Mouse (Mus musculus) embryo, embryonic 11 days (tissue): ENCODE results near the gene Rasa4.
"Not testable (repeated sequence)": the region's sequence is repeated elsewhere in the genome, so short reads cannot be mapped to it uniquely, and the experiment has no call there.

Experiments used
- DNase-seq: peaks from one replicate; pipeline ENCODE4 v3.0.0-alpha.2; 2015

Rasa4 gene

DNA sequence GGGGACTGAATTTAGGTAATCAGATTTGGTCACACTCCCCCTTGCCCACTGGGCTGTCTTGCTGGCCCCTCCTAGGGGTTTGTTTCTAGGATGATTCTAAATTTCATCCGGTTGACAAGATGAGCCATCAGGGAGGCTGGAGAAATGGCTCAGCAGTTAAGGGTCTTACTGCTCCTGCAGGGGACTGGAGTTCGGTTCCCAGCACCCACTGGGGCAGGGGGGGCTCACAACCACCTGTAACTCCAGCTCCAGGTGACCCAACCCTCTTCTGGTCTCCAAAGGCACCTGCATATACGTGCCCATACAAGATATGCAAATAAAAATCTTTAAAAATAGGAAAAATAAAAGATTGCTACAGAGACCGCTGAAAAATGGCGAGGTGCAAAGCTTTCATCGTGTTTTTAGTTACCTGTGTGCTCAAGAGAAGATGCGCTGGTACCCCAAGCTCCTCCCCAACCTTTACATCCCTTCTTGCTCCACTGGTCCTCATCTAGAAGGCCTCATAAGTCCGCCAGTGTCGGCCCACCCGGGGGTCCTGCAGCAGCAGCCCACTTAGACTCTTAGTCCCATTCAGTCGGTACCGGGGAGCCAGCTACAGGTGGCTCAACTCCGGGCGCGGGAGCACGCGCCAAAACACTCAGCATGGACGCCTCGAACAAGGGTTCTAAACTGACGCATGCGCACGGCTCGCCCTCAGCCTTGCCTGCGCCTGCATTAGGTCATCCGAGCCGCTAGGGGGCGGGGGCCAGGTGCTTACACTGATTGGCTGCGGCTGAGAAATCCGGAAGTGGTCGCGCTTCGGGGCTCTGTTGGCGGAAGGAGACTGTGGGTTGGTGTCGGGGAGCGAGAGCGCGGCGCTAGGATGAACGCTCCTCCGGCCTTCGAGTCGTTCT, 32.4 kb downstream of the Rasa4 start, which contains the start of gene Polr2j:
TSS of gene Polr2j (plus strand) at position 741 of the 893 bp plus-strand sequence.
- DNase-seq, result peak; percentile 97

DNA sequence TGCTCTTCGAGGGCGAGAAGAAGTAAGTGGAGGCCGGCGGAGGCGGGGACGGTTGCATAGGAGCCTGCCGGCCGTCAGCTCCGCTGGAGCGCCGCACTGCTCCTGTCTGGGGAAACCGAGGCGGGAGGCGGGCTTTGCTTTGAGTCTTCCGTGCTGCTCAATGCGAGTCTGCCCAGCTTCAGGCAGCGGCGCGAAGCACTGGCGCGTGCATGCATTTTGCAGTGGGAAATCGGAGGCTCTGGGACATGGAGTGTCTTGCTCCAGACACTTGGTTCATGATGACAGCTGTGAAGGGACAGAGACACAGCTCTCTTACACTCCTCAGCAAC, 33.0 kb downstream of the Rasa4 start:
- DNase-seq, result no peak

DNA sequence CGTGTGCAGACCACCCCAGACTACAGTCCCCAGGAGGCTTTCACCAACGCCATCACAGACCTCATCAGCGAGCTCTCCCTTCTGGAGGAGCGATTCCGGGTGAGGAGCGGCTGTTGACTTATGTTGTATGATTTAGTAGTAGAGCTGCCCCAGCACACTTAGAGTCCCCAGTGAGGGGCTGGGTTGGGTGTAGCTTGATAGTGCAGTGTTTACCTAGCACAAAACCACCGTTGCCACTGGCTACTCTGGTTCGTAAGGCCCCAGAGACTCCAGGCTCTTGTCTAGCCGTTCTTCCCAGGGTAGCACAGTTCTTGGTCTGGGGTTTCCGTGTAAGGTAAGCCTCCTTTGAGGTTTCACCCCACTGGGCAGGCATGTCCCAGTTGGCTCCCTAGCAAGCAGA, 38.4 kb downstream of the Rasa4 start:
- DNase-seq, result no peak

DNA sequence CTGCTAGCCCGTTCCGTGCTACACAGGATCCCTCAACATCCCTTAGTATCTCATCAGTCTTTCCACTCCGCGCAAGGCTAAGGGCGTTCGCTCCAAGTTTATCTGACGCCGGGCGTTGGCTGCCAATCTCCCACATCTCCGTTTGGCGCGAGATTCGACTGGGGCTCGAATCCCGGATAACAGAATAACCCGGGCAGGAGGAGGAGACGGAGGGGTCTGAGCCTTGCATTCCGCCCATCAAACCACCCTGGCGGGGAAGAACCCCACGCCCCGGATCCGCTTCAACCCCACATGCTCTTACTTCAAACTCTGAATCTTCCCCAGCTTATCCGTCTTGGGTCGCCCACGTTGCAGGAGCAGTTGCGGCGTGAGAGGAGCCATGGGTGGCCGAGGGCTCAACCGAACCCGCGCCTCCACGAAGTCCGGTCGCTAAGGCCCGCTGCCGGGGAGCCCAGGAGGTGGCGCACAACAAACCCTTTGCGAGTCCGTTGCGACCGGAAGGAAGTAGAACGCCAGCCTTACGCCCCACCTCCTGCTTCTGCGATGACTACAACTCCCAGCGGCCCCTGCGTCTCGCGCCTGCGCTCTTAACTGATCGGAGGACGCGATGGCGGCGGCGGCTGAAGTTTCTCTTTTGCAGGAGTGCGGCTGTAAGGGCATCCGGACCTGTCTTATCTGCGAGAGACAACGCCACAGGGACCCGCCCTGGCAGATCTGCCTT, 52.0 kb downstream of the Rasa4 start, which contains the start of the genes Lrwd1 and Alkbh4:
TSS of gene Lrwd1 (minus strand) at position 504 of the 721 bp plus-strand sequence.
TSS of gene Alkbh4 (plus strand) at position 576 of the 721 bp plus-strand sequence.
- peak; percentile 98 for DNase-seq

DNA sequence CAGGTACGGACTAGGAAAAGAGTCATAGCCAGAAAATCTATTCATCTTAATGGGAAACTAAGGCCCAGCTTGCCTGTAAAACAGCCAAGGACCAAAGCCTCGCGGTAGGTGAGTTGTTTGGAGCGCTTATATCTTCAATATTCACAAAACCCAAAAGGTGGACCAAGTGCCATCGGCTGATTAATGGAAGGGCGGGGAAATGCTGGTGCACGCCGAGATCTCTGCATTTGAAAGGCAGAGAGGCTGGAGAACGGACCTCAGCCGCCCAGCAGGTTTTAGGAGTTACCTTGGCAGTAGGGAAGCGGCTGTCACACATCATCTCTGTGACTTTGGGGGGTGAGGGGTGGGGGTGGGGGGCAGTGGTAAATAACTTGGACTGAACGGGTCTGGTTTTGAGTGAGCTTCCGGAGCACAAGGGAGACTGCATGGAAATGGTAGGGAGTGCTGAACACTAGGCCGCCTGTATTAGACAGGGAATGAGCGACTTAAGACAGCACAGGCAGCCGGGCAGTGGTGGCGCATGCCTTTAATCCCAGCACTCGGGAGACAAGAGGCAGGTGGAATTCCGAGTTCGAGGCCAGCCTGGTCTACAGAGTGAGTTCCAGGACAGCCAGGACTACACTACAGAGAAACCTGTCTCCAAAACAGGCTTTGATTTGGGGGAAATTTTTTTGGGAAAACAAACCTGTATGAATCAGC, 52.7 kb downstream of the Rasa4 start:
- peak; percentile 7 for DNase-seq

DNA sequence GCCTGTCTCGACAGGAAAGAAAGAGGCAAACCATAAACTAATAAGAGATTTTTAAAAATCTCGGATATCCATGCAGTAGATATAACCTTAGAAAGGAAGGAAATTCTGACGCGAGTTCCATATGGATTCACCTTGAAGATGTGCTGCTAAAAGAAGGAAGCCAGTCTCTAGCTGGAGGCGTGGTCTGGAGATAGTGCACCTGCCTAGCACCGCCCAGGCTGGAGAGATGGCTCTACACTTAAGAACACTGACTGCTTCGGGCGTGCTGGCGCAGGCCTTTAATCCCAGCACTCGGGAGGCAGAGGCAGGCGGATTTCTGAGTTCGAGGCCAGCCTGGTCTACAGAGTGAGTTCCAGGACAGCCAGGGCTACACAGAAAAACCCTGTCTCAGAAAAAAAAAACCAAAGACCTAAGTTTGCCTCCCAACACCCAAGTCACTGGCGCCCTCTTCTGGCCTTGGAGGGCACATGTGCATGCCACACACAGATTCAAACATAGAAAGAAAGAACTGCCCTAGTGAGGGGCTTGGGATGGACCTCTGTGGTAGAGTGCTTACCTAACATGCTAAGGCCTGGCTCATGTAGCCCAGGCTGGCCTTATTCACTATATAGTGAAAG, 54.0 kb downstream of the Rasa4 start:
- DNase-seq, result peak; percentile 73

DNA sequence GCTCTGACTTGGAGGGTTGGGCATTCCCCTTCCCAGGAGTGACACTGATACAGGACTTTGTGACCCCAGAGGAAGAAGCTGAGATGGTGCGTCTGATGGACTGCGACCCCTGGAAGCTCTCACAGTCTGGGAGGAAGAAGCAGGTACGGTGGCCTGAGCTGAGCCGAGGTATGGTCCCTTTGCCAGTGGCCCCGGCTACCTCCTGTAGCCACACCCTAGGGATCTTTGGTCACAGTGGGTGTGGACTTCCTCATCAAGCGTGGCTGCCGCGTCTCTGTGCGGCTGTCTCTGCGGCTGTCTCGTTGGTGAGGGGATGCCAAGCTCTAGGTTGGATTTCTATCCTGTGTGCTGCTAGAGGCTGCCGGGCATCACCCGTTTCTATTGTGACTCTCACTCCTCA, 55.7 kb downstream of the Rasa4 start:
- no peak for DNase-seq

DNA sequence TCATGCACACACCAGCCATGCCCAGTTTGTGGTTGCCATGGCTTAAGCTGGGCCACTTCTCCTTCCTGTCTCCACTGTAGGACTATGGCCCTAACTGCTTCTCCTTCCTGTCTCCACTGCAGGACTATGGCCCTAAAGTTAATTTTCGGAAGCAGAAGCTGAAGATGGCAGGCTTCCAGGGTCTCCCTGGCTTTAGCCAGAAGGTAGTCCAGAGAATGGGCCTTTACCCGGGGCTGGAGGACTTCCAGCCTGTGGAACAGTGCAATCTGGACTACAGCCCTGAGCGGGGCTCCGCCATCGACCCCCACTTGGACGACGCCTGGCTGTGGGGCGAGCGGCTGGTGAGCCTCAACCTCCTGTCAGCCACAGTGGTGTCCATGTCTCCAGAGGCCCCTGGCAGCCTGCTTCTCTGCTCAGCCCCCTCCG, 56.4 kb downstream of the Rasa4 start:
- DNase-seq, result no peak

DNA sequence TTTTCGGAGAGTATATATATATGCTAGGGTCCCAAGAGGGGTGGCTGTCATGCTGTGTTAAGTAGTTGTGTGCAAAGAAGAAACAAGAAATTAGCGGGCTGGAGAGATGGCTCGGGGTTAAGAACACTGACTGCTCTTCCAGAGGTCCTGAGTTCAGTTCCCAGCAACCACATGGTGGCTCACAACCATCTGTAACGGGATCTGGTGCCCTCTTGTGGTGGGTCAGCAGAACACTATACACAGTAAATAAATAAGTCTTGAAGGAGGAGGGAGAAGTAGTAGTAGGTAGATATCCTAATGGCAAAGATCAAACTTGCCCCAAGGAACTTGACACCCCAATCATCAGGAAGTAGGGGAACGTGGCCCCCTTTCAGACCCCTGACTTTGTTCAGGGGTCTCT, 59.0 kb downstream of the Rasa4 start:
- no peak for DNase-seq

DNA sequence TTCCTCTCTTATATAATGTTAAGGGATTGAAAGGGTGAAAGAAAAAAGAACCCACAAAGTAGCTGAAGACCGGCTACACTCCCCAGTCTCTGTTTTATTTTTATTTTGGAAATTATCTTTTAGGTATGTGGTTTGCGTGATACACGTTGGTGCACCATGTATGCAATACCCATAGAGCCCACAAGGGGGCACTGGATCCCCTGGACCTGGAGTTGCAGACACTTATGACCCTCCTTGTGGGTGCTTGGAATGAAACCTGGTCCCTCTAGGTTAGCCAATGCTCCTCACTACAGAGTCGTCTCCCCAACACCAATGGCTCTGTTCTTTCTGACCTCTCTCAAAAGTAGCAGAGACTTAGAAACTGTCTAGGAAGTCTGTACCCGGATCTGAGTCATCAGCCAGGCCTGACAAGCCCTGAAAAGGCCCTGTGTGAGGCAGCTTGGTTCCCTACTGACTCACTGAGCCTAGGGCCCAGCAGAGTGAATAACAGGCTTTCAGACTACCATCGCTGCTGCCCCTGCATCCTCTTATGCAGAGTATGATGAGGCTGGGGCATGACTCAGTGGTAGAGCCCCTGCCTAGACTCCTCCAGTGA, 59.5 kb downstream of the Rasa4 start:
- DNase-seq, result no peak

DNA sequence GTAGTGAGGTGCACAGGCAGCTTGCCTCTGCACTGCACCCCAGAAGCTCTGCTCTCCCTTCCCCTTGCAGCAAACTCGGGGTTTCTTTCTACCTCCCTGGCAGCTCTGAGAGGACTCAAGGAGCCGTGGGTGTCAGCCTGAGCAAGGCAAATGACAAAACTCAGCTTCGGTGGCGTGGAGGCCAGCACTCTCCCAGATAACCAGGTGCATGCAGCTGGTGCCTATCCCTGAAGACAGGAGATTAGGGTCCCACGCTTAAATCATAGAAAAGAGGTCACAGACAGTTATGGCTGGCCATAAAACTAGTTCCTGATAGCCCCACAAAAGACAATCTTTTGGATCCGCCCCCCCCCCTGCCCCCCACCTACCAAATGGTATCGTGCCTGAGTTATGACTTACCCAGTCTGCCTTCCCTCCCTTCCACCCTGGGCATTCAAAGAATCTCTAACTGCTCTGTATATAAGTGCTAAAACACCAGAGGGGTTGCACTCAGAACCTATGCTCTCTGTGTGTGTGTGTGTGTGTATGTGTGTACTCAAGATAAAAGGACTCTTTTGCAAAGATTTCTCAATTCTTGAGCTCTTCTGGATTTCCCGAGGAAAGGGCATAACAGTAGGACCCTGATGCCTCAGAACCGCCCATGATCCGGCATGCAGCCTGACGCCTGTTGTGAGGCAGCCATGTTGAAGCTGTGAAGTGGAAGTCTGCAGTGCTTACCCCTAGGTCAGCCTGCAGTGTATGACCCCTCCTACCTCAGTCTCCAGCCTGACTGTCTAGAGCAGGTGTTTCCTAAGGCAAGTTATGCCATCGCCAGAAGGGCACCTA, 61.1 kb downstream of the Rasa4 start:
- DNase-seq, result no peak

DNA sequence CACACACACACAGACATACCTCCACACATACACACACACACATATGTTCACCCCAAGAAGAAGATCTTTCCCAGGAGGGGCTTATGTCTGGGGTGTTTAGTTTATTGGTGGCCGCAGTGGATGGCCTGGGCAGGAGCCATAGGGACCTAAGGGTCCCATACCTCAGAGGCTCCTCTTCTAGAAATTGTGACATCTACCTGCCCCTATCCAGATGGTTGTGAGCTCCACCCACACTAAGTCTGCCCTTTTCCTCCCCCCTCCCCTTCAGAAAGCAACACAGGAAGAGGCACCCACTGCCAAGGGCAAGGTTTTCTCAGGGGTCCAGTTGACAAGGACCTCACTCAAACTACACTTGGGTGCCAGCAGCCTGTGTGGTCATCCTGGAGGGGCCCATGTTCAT, 63.2 kb downstream of the Rasa4 start:
- no peak for DNase-seq

DNA sequence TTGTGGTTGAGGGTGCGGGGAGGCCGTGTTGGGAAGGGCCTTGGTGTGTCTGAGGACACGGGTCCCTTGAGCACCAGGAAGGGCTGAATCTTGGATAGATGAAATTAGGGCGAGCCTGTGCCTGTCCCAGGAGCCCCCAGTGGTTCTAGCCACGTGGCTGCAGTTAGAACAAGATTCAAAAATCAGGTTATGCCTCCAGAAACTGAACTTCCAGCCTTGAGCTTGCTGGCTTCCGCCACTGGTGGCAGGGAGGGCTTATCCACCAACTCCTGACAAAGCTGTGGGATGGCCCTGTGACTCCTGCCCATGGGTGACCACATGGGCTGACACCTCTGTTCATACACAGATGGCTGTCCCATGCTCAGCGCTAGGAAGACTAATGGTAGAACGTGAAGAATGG, 64.0 kb downstream of the Rasa4 start:
- DNase-seq, result no peak

DNA sequence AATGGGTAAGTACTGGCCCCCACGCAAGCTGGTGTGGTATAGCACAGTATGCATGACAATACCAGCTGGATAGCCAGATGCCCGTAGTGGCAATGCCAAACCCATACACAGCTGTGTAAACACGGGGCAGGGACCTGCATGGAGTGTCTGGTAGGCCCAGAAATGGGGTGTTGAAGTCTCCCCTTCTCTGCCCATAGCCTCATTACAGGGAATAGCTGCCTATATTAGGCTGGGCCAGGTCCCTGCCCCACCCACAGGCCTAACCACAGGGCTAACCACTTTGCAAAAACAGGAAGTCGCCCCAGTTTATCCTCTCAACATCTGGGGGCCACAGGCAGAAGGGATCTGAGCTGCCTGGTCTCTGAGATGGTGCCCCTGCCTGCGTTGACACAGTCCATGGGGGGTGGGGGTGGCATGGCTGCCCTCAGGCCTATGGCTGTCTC, 65.4 kb downstream of the Rasa4 start:
- not testable (repeated sequence) for DNase-seq

DNA sequence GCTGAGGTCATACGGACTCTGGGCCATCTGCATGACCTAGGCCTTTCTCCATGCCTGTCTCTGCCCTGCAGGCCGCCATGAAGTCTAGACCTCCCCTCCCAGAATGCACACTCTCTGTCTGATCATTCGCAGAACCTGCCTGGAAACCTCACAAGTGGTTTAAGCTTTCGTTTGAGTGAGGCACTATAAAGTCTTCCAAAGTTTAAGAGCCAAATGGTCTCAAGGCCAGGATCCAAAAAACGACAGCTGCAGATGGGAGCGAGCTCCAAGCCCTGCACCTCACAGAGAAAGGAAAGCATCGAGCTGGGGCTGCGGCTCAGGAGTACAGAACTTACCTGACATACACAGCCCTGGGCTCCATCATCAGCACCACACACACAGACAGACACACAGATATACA, 68.6 kb downstream of the Rasa4 start:
- no peak for DNase-seq

DNA sequence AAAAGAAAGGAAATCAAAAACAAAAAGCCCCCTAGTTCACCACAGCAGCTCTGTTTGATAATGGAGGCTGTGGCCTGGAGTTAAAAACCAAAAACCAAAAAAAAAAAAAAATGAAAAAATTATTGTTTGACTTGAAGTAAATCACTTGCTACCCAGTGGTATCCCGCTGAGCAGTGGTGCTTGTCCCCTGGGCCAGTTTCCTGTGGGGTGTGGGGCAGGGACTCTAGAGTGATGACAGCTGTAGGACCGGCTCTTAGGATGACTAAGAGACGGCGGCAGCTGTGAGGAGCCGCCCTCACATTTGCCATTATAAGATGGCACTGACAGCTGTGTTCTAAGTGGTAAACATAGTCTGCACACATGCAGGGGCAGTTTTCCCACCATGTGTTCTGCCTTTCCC, 71.7 kb downstream of the Rasa4 start:
- DNase-seq, result no peak

DNA sequence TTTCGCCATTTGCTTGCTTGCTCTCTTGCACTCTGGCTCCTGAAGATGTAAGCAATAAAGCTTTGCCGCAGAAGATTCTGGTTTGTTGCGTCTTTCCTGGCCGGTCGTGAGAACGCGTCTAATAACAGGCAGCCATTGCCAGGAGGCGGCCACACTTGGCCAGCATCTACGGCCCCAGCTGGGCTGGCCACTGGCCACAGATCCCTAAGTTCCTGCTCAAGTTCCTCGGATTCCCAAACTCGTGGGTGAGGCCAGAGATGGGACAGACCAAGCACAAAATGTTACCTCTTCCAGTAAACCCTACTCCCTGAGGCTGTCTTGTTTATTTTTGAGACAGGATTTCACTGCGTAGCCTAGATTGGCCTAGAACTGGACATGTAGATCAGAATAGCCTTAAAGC, 76.4 kb downstream of the Rasa4 start:
- DNase-seq, result not testable (repeated sequence)
